Comparison of ENCODE assay signal across 10 mouse cellular contexts in the genomic region with DNA sequence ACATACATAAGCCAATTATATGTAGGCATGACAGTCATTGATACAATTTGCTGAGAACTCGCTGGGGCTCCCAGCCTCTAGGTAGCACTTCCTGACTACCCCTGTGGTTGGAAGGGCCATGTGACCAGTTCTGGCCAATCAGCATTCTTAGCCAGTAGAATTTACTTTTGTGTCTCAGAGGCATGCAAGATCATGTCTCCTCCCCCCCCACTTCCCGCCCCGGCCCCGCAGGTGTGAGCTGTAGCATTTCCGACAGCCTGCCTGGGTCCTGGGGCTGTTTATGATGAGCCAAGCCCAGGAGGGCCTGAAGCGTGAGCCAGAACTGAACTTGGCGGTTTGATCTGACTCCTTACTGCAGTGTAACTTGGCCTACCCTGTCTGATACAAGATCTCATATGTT. TPM values are rescaled to one million over a fixed set of nuclear protein-coding genes. Genes with fewer than 3 reads are reported as not detected.
DNase-seq lines count a peak whose midpoint lies in the region; ATAC-seq lines count a peak whose summit lies in the region.
"Had no signal": no experiment of that assay in that cellular context is flagged by ENCODE, and none has a peak within 500 bp of the region (broad histone marks: within the 10 kb centered on the region; RNA-seq: fewer than 3 reads in every experiment).

No protein-coding gene starts in this region.

- H3K9me3 ChIP-seq in liver, embryonic 11.5 days (ENCODE audit: control insufficient read depth, low read length) = no peaks in the 10 kb centered on the region
- H3K9me3 ChIP-seq: hindbrain, embryonic 10.5 days had no signal

- DNase-seq in A20 (ENCODE audit: low read depth, low spot score) (peak; percentile 98), ES-CJ7 (ENCODE audit: low read depth, low spot score) (peak; percentile 86)
- DNase-seq in liver, embryonic 11.5 days (ENCODE audit: low spot score) = no peak
- peak; percentile 50 for DNase-seq in spleen, adult 12 weeks (ENCODE audit: low spot score)
- no peak for DNase-seq in ovary, postnatal 14 days (ENCODE audit: low spot score)
- DNase-seq in right cerebral cortex, postnatal 25 days = no peak
- no peak for DNase-seq in adrenal gland, postnatal 14 days
- DNase-seq: cerebellum, adult 9-11 months had no signal

- WGBS in liver, embryonic 11.5 days = 51% methylated on average over 7 of the region's 7 CpGs

- H3K36me3 ChIP-seq in liver, embryonic 11.5 days (ENCODE audit: control insufficient read depth, insufficient read depth, low read length) = no peaks in the 10 kb centered on the region
- H3K36me3 ChIP-seq: hindbrain, embryonic 10.5 days had no signal

- no peaks in the 10 kb centered on the region; the same call in 1 of the 2 replicates for H3K27me3 ChIP-seq in liver, embryonic 11.5 days (replicated peaks; ENCODE audit: control insufficient read depth, insufficient read depth, low read length)

- H3K4me3 ChIP-seq in liver, embryonic 11.5 days (ENCODE audit: low read depth, low read length) = no peak overlapping the region
- H3K4me3 ChIP-seq: hindbrain, embryonic 10.5 days had no signal

- no peak overlapping the region for H3K27ac ChIP-seq in liver, embryonic 11.5 days (ENCODE audit: low read depth, low read length)
- H3K27ac ChIP-seq: hindbrain, embryonic 10.5 days had no signal

- no peaks in the 10 kb centered on the region for H3K4me1 ChIP-seq in liver, embryonic 11.5 days (replicated peaks; ENCODE audit: control insufficient read depth, insufficient read depth, low read length)

- no peak overlapping the region for H3K4me2 ChIP-seq in liver, embryonic 11.5 days

- ATAC-seq in liver, embryonic 11.5 days (replicated peaks; ENCODE audit: low FRiP score) = 0 out of 2 replicates have a peak, but pooled peaks have one; percentile 29
- no peak for ATAC-seq in erythroblast, adult 5-6 weeks (replicated peaks; ENCODE audit: low FRiP score, poor library complexity, severe bottlenecking)

- no peak overlapping the region for H3K9ac ChIP-seq in liver, embryonic 11.5 days (ENCODE audit: low read depth, low read length)

RNA-seq across cellular contexts. Expression of a gene that starts 52.3 kb away (rescaled TPM):
- 15.2 and 15.4 TPM in 2 replicates for polyA plus RNA-seq in liver, embryonic 11.5 days (2014; fragmentation: Nextera tagmentation; extraction: Ambion mirVana)
- 12.7 and 13.9 TPM in 2 replicates for total RNA-seq in adrenal gland, postnatal 14 days (2021)
- total RNA-seq in erythroblast, adult 5-6 weeks (2015; ENCODE audit: low replicate concordance) = 6.5 and 7.7 TPM in 2 replicates
- 4.5 and 9.6 TPM in 2 replicates for total RNA-seq in erythroblast, adult 5-6 weeks (2017; ENCODE audit: low replicate concordance)

Comparison
In these comparisons a context has a peak if more than half of its experiments do, and no peak if none do; other contexts are left out.
1. DNase-seq: peak in A20 (single experiment), ES-CJ7 (single experiment) and spleen, adult 12 weeks (single experiment); none in liver, embryonic 11.5 days (single experiment), ovary, postnatal 14 days (single experiment), right cerebral cortex, postnatal 25 days (single experiment) and adrenal gland, postnatal 14 days (single experiment).